Mouse (Mus musculus) stomach, embryonic 16.5 days (tissue): ENCODE results near the gene Gfra1. TPM values are rescaled to one million over a fixed set of nuclear protein-coding genes. Genes with fewer than 3 reads are reported as not detected.

Experiments
- ATAC-seq: fragments of 200-750 bp; cut with Nextera tagmentation; 2 replicates; pipeline ENCODE4 v1.8.0; 2017; ENCODE audit warnings: moderate number of reproducible peaks, moderate TSS enrichment; ENCODE audit not compliant: insufficient read depth, low FRiP score
- H3K27ac ChIP-seq: fragments of 300-500 bp; sonication (generic); 2 replicates; pipeline ENCODE4 v1.5.1; 2014; ENCODE audit warnings: low read length
- H3K27me3 ChIP-seq: fragments of 300-500 bp; sonication (generic); 2 replicates; pipeline ENCODE4 v1.6.1; 2014; ENCODE audit warnings: low read length, control low read depth, mixed read lengths; ENCODE audit not compliant: control insufficient read depth, insufficient read depth
- H3K36me3 ChIP-seq: fragments of 300-500 bp; sonication (generic); 2 replicates; pipeline ENCODE4 v1.6.1; 2014; ENCODE audit warnings: low read length; ENCODE audit not compliant: control insufficient read depth, insufficient read depth
- H3K4me1 ChIP-seq: fragments of 300-500 bp; sonication (generic); 2 replicates; pipeline ENCODE4 v1.6.1; 2014; ENCODE audit warnings: low read length, control low read depth, mixed read lengths; ENCODE audit not compliant: control insufficient read depth, insufficient read depth
- H3K4me2 ChIP-seq: fragments of 300-500 bp; sonication (generic); 2 replicates; pipeline ENCODE4 v1.6.1; 2014; ENCODE audit warnings: low read depth, low read length, mixed read lengths
- H3K4me3 ChIP-seq: fragments of 300-500 bp; sonication (generic); replicated peaks from 2 replicates; pipeline ENCODE4 v1.5.1; 2014; ENCODE audit warnings: mild to moderate bottlenecking, low read length
- H3K9ac ChIP-seq: fragments of 300-500 bp; sonication (generic); 2 replicates; pipeline ENCODE4 v1.6.1; 2014; ENCODE audit warnings: low read length
- H3K9me3 ChIP-seq: fragments of 300-500 bp; sonication (generic); replicated peaks from 2 replicates; pipeline ENCODE4 v1.6.1; 2016; ENCODE audit warnings: low read length, control low read depth; ENCODE audit not compliant: control insufficient read depth
- WGBS: fragments of 180-500 bp; shearing (Covaris S2); extraction: QIAGEN DNeasy Blood & Tissue Kit; methylation state at CpG from one replicate; pipeline ENCODE4 v1.1.7; 2014; 5-methylcytosine and 5-hydroxymethylcytosine counted together
- polyA plus RNA-seq: library from polyadenylated mRNA; unstranded; fragments of >200 nt; fragmentation: Nextera tagmentation; extraction: Ambion mirVana; gene quantifications from 2 replicates; pipeline ENCODE4 v1.2.1, GENCODE M21; 2015

The Gfra1 gene
- polyA plus RNA-seq, 1 experiment from 2014 or later, result 31.1 TPM

DNA sequence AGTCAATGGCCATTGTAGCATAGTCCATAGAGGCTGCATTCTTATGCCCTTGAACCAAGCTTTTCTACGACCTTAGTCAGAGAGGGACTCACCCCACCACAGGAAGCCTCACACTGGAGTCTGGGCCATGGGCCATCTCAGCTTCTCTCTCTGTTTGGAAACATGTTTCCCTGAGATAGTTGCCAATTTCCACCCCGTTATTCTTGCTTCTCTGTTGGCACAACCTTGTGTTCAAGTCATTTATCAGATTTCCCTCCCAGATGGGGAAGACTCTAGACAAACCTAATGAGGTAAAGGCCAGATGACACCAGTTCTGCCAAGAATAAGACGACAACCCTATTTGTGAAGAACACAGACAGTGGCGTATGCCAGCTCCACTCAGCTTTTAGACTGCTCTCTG, 238.1 kb downstream of the Gfra1 start:
- no peak overlapping the region for H3K9ac ChIP-seq
- no peaks in the 10 kb centered on the region for H3K27me3 ChIP-seq
- H3K4me1 ChIP-seq, result no peaks in the 10 kb centered on the region
- H3K4me2 ChIP-seq, result no peak overlapping the region
- H3K4me3 ChIP-seq, result no peak overlapping the region
- H3K36me3 ChIP-seq, result no peaks in the 10 kb centered on the region
- no peak; the same call in 1 of the 2 replicates for ATAC-seq
- 84% methylated on average over 4 of the region's 4 CpGs for WGBS
- no peaks in the 10 kb centered on the region for H3K9me3 ChIP-seq
- H3K27ac ChIP-seq, result no peak overlapping the region

DNA sequence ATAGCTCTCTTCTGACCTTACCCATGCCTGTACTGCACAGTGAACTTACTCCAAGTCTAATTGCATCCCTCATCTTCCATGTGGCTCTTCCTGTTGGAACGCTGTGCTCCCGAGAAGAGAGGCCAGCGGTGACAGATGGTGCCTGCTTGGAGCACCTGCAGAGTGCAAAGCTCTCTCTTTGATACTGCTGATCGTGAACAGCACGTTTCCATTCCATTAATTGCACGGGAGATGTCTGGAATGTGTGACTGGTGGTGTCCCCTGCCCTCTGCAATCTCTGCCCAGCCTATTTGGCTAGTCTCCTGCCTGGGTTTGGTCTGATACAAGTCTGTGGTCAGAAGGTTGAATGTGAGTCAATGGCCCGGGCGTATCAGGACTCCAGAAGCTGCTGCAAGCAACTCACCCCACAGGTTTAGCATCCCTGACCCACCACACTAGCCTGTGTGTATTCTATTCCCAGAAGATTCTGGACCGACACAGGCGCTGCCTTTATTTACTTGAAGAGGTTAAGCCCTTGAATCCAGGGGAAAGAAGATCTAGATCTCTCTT, 249.1 kb downstream of the Gfra1 start:
- no peak overlapping the region for H3K4me3 ChIP-seq

GRCm38 (mm10) chr19:58205470-58205869, 250.2 kb downstream of the Gfra1 start:
- H3K9me3 ChIP-seq, result no peaks in the 10 kb centered on the region
- ATAC-seq, result no peak
- no peak overlapping the region for H3K27ac ChIP-seq
- no peaks in the 10 kb centered on the region for H3K4me1 ChIP-seq
- no peak overlapping the region for H3K9ac ChIP-seq
- H3K36me3 ChIP-seq, result no peaks in the 10 kb centered on the region
- H3K4me2 ChIP-seq, result no peak overlapping the region
- no peaks in the 10 kb centered on the region for H3K27me3 ChIP-seq
- 82% methylated on average over 7 of the region's 7 CpGs for WGBS
- H3K4me3 ChIP-seq, result no peak overlapping the region

More for the DNA sequence above, 249.1 kb downstream of the Gfra1 start:
- Histone ChIP-seq H3K9me3 (no peaks in the 10 kb centered on the region), H3K27me3 (no peaks in the 10 kb centered on the region), H3K4me2 (no peak overlapping the region), H3K9ac (no peak overlapping the region), H3K27ac (no peak overlapping the region), H3K4me1 (no peaks in the 10 kb centered on the region), H3K36me3 (no peaks in the 10 kb centered on the region)
- ATAC-seq, result no peak
- 60% methylated on average over 10 of the region's 10 CpGs for WGBS

- H3K4me3 ChIP-seq, result no peak overlapping the region
- H3K4me2 ChIP-seq, result no peak overlapping the region
- H3K9ac ChIP-seq, result no peak overlapping the region
- H3K36me3 ChIP-seq, result no peaks in the 10 kb centered on the region
- no peaks in the 10 kb centered on the region for H3K27me3 ChIP-seq
- ATAC-seq, result no peak
- H3K9me3 ChIP-seq, result no peaks in the 10 kb centered on the region
- no peak overlapping the region for H3K27ac ChIP-seq
- 71% methylated on average over 5 of the region's 5 CpGs for WGBS
- H3K4me1 ChIP-seq, result no peaks in the 10 kb centered on the region
These were observed 253.1 kb downstream of the Gfra1 start for GRCm38 (mm10) chr19:58202627-58203026.

GRCm38 (mm10) chr19:58199679-58200078, 256.0 kb downstream of the Gfra1 start:
- H3K27ac ChIP-seq, result no peak overlapping the region
- H3K4me3 ChIP-seq, result no peak overlapping the region
- no peak overlapping the region for H3K4me2 ChIP-seq
- H3K4me1 ChIP-seq, result no peaks in the 10 kb centered on the region
- no peaks in the 10 kb centered on the region for H3K36me3 ChIP-seq
- H3K9me3 ChIP-seq, result no peaks in the 10 kb centered on the region
- ATAC-seq, result no peak
- no peak overlapping the region for H3K9ac ChIP-seq
- no peaks in the 10 kb centered on the region for H3K27me3 ChIP-seq
- 66% methylated on average over 5 of the region's 5 CpGs for WGBS

DNA sequence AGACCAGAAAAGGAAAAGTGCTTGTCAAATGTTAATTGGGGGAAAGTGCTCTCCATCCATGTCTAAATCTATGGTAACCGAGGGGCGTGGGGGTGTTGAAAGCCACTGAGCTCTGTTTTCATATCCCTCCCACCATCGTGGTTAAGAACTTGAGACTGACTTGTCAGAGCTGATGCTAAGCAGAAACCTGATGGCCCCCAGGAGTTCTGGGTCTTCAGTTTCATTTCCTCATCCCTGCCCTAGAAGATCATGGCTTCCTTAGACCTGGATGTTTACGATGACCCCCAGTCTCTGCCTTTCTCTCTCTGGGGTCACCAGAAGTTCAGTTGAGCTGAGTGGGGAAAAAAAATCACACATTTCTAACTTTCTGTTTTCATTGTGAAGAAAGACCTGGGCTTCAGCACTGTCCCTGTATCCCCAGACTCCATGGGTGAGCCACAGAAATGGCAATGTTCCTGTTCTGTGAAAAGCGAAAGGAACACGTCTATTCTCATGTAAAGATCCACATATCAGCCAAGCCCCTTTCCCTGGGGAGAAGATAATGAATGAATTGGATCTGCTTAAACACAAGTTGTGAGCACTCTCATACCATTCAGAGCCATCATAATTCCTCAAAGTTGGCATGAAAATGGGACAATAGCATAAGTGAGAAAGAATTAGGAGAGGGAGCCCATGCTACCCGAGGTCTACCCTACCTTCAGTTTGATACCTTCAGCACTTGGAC, 261.8 kb downstream of the Gfra1 start:
- H3K9ac ChIP-seq, result no peak overlapping the region
- no peak for ATAC-seq
- no peak overlapping the region for H3K27ac ChIP-seq
- H3K36me3 ChIP-seq, result no peaks in the 10 kb centered on the region
- H3K27me3 ChIP-seq, result no peaks in the 10 kb centered on the region
- H3K9me3 ChIP-seq, result no peaks in the 10 kb centered on the region
- H3K4me1 ChIP-seq, result peaks cover 5% of the 10 kb centered on the region
- no peak overlapping the region for H3K4me3 ChIP-seq
- H3K4me2 ChIP-seq, result no peak overlapping the region
- 49% methylated on average over 7 of the region's 7 CpGs for WGBS

GRCm38 (mm10) chr19:58190947-58191346, 264.8 kb downstream of the Gfra1 start:
- Histone ChIP-seq H3K9me3 (no peaks in the 10 kb centered on the region), H3K27ac (no peak overlapping the region), H3K4me1 (peaks cover 5% of the 10 kb centered on the region), H3K27me3 (no peaks in the 10 kb centered on the region), H3K4me2 (no peak overlapping the region), H3K9ac (no peak overlapping the region), H3K4me3 (no peak overlapping the region), H3K36me3 (no peaks in the 10 kb centered on the region)
- ATAC-seq, result no peak
- WGBS, result 71% methylated on average over 2 of the region's 2 CpGs

GRCm38 (mm10) chr19:58186558-58186957, 269.2 kb downstream of the Gfra1 start:
- no peak overlapping the region for H3K9ac ChIP-seq
- H3K4me3 ChIP-seq, result no peak overlapping the region
- H3K9me3 ChIP-seq, result no peaks in the 10 kb centered on the region
- no peak overlapping the region for H3K27ac ChIP-seq
- no peak overlapping the region for H3K4me2 ChIP-seq
- no peaks in the 10 kb centered on the region for H3K4me1 ChIP-seq
- 48% methylated on average over 4 of the region's 4 CpGs for whole genome bisulfite sequencing
- peak; percentile 47; the same call in 1 of the 2 replicates for ATAC-seq
- no peaks in the 10 kb centered on the region for H3K36me3 ChIP-seq
- no peaks in the 10 kb centered on the region for H3K27me3 ChIP-seq
